Mouse (Mus musculus) heart, postnatal 25 days (tissue): ENCODE data around the gene Spag6l. TPM values are rescaled to one million over a fixed set of nuclear protein-coding genes. Genes with fewer than 3 reads are reported as not detected.

ENCODE experiments used
- total RNA-seq, 2 experiments: library from RNA; stranded (reverse); gene quantifications; 2 replicates each; pipeline ENCODE4 v1.2.3; 2021

The Spag6l gene
- total RNA-seq, 2 experiments from 2014 or later: not detected

Other genes starting within 250 kb of the Spag6l start
- gene Fgd4, start 228.9 kb downstream of the Spag6l start, total RNA-seq: 10 to 100 TPM; 48.1 to 50.0 TPM
- gene Olfr19, start 153.1 kb downstream of the Spag6l start, total RNA-seq: not detected
- gene Igll1, start 34.5 kb upstream of the Spag6l start, total RNA-seq: not detected
- 10 to 100 TPM; 33.0 to 33.2 TPM for gene Top3b, start 41.3 kb upstream of the Spag6l start, total RNA-seq
- gene Vpreb1, start 41.4 kb upstream of the Spag6l start, total RNA-seq: under 1 TPM in 1 of 2 experiments, not detected in 1; 0.34 TPM
- gene Ppm1f, start 67.0 kb upstream of the Spag6l start, total RNA-seq: 10 to 100 TPM; 21.5 to 31.2 TPM
- 100 to 1,000 TPM in 1 of 2 experiments, 10 to 100 TPM in 1; 99.1 to 108 TPM for gene Mapk1, start 153.9 kb upstream of the Spag6l start, total RNA-seq
- gene Ypel1, start 240.2 kb upstream of the Spag6l start, total RNA-seq: 1 to 10 TPM; 1.5 to 1.8 TPM